Mouse (Mus musculus): ENCODE measurements around the gene Adprm. TPM values are rescaled to one million over a fixed set of nuclear protein-coding genes. Genes with fewer than 3 reads are reported as not detected.
A peak's percentile ranks its signal among the peaks of the same experiment; 100 is the strongest.
"Not testable (repeated sequence)": the region's sequence is repeated elsewhere in the genome, so short reads cannot be mapped to it uniquely, and the experiment has no call there.

Gene Adprm
- polyA plus RNA-seq (2012; rRNA removed), result 15.6 and 17.6 TPM in 2 replicates

DNA sequence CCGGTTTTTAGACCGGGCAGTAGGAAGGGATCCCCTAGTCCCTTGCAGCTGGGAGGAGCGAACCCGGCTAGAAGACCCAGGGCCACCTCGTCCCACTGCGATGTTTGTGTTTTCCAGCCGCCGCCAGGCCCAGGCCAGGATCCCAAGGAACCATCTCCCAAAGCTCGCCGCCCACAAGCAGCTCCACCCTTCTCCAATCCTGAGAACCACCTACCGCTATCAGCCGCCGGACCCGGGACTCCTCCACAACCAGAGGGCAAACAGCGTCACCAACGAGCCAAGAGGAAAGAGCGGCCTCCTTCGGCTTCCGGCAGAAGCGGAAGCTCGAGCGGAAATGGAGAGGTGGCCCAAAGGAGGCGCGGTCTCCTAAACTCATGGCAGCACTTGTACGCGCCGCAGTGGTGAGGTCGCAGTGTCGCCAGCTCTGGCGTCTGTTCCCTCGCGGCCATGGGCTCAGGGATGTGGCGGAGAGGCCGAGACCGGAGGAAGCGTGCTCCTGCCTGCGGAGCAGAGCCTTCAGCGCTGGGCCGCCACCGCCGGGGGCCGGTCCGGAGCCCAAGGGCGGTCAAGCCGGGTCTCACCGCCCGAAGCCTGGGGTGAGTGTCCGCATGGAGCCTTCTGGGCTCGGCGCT, at the start of gene Adprm, which contains the start of gene Sco1:
Gene Adprm (minus strand): TSS at position 274 of the 632 bp plus-strand sequence.
Gene Sco1 (plus strand): TSS at position 350 of the 632 bp plus-strand sequence.
- peak; percentile 58 for DNase-seq (ENCODE audit: low read depth)

DNA sequence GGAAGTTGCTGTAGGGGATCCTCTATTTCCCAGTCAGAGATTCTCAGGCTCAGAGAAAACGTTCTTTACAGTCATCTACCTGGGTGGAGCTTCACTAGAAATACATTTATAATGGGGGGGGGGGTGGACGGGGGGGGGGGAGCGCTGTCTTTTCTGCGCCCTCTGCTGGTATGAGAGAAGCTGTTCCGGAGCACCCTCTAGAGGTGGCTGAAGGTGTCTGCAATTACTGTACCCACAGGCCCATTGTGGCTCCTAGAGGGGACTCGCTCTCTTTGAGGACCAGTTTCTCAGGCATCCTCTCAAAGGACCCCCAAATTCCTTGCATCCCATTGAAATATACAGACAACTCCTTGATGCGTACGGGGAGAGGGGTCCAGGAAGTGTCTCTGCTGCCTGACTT, 49.3 kb upstream of the Adprm start:
- DNase-seq (ENCODE audit: low read depth), result no peak

DNA sequence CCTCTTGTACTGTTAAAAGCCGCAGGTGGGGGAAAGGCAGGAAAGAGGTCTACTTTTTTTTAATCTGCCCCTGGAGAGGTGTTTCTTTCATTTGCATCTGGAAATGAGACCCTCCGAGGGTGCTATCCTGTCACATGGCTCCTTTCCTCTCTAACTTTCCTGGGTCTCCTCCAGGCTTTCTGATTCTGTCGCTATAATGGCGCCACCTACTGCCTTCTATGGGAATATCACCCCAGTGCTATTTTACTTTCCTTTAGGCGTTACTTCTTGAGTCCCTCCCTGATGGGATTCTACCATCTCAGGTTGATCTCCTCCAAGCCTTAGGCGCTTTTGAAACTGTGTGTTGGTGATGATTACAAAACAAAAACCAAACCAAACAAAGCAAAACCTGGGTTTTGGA, 47.8 kb upstream of the Adprm start:
- no peak for DNase-seq (ENCODE audit: low read depth)

- no peak for DNase-seq (ENCODE audit: low read depth)
Measured at GRCm38 (mm10) chr11:67099241-67099640, 46.8 kb upstream of the Adprm start.

- DNase-seq (ENCODE audit: low read depth), result no peak
Measured at GRCm38 (mm10) chr11:67098427-67098826, 46.0 kb upstream of the Adprm start.

GRCm38 (mm10) chr11:67097709-67098108, 45.3 kb upstream of the Adprm start:
- no peak for DNase-seq (ENCODE audit: low read depth)

GRCm38 (mm10) chr11:67094470-67094869, 42.1 kb upstream of the Adprm start:
- no peak for DNase-seq (ENCODE audit: low read depth)

DNA sequence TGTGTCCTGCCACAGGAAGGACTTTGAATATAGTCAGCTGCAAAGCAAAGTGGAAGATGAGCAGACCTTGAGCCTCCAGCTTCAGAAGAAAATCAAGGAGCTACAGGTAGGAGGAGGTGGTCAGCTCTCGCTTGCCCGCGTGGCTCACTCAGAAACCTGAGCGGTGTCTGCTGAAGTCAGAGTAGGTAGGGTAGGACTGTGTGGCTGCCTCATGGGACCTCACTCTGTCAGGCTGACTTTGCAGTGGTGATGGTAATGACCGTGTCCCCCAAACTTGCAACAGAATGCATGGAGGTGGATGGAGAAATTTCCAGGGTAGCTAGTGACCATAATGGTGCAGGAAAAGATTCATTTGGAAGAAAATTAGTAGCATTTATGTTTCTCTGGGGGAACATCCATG, 41.3 kb upstream of the Adprm start:
- DNase-seq (ENCODE audit: low read depth), result no peak

GRCm38 (mm10) chr11:67093201-67093600, 40.8 kb upstream of the Adprm start:
- no peak for DNase-seq (ENCODE audit: low read depth)

DNA sequence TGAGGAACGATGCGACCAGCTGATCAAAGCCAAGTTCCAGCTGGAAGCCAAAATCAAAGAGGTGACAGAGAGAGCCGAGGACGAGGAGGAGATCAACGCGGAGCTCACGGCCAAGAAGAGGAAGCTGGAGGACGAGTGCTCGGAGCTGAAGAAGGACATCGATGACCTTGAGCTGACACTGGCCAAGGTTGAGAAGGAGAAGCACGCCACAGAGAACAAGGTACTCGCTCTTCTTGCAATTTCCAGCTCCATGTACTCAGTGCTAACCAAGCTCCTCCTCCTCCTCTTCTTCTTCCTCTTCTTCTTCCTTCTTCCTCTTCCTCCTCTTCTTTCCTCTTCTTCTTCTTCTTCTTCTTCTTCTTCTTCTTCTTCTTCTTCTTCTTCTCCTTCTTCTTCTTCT, 40.0 kb upstream of the Adprm start:
- not testable (repeated sequence) for DNase-seq (ENCODE audit: low read depth)

DNA sequence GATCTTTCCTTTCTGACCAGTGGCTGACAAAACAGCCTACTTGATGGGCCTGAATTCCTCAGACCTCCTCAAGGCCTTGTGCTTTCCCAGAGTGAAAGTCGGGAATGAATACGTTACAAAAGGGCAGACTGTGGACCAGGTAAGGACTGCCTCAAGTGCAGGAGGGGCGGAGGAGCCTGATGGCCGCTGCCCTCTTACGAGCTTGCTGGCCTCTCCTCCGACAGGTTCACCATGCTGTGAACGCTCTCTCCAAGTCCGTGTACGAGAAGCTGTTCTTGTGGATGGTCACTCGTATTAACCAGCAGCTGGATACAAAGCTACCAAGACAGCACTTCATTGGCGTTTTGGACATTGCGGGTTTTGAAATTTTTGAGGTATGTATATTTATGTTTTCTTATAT, 34.8 kb upstream of the Adprm start:
- DNase-seq (ENCODE audit: low read depth), result no peak

- DNase-seq (ENCODE audit: low read depth), result no peak
Measured at GRCm38 (mm10) chr11:67086467-67087164, 34.2 kb upstream of the Adprm start.

- no peak for DNase-seq (ENCODE audit: low read depth)
Measured at GRCm38 (mm10) chr11:67085489-67085888, 33.1 kb upstream of the Adprm start.

DNA sequence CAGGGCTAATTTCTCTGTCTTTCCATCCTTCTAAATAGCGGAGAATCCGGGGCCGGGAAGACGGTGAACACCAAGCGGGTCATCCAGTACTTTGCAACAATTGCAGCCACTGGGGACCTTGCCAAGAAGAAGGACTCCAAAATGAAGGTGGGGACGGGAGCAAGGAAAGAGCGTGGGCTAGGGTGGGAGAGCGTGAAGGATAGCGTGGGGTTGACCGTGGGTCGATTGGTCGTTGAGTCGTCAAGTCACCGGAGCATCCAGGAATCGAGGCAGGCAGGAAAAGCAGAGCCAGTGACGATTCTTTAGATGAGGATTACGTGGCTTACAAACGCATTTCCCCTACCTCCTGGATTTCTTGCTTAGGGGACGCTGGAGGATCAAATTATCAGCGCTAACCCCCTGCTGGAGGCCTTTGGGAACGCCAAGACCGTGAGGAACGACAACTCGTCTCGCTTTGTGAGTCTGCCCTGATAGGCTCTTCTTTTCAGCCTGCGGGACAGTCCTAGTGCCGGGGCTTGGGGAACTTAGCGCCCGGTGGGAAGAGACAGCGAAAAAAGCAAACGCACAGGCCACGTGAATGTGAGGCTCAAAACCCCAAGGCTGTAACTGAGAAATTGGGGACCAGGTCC, 31.4 kb upstream of the Adprm start:
- no peak for DNase-seq (ENCODE audit: low read depth)

GRCm38 (mm10) chr11:67083239-67083638, 30.8 kb upstream of the Adprm start:
- DNase-seq (ENCODE audit: low read depth), result no peak

- DNase-seq (ENCODE audit: low read depth), result no peak
Measured at GRCm38 (mm10) chr11:67082793-67083192, 30.4 kb upstream of the Adprm start.

GRCm38 (mm10) chr11:67082188-67082587, 29.8 kb upstream of the Adprm start:
- no peak for DNase-seq (ENCODE audit: low read depth)

- DNase-seq (ENCODE audit: low read depth), result no peak
Measured at GRCm38 (mm10) chr11:67081125-67081649, 28.8 kb upstream of the Adprm start.

DNA sequence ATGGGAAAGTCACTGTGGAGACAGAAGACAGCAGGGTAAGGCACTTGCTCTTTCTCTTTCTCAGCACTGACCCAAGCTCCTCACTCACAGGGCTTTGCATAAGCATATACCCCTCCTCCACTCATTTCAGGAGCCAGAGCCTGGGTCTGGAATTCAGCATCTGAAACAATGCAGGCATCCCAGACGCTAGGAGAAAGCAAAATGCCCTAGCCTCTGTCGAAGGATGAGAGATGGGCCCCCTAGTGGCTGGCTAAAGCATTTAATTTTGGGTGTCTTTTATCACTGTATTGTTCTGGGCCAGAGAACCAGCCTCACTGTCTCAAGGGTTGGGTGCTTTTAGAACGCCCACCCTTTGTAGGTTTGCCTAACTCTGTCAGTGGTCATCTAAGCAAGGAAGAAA, 27.8 kb upstream of the Adprm start:
- DNase-seq (ENCODE audit: low read depth), result no peak

GRCm38 (mm10) chr11:67079740-67080139, 27.3 kb upstream of the Adprm start:
- no peak for DNase-seq (ENCODE audit: low read depth)

- no peak for DNase-seq (ENCODE audit: low read depth)
Measured at GRCm38 (mm10) chr11:67078888-67079287, 26.5 kb upstream of the Adprm start.

GRCm38 (mm10) chr11:67078000-67078399, 25.6 kb upstream of the Adprm start, which contains the start of gene Myh3:
Gene Myh3, plus strand, starts transcription at chr11:67078300.
- no peak for DNase-seq (ENCODE audit: low read depth)

DNA sequence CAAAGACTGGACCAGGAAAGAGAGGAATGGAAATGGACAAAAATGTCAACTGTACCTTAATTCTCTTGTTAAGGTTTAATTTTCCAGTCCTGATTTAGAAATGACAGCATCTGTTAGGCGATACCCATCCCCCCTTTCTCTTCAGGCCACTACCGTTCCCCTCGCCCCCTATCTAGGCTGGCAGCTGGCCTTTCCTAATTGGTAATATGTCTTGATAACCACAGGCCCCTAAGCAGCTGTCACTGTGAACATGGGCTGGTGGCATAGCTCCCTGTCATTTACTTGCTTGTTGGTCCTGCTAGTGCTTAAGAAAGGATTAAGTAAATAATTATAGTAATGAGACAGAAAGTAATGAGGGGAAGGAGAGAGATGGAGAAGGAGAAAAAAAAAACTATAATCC, 25.0 kb upstream of the Adprm start:
- no peak for DNase-seq (ENCODE audit: low read depth)

Data from gonadal fat pad, adult 2 months (tissue).